Mouse (Mus musculus): ENCODE measurements around the gene Xaf1.
"Not testable (repeated sequence)": the region's sequence is repeated elsewhere in the genome, so short reads cannot be mapped to it uniquely, and the experiment has no call there.

Gene Xaf1

DNA sequence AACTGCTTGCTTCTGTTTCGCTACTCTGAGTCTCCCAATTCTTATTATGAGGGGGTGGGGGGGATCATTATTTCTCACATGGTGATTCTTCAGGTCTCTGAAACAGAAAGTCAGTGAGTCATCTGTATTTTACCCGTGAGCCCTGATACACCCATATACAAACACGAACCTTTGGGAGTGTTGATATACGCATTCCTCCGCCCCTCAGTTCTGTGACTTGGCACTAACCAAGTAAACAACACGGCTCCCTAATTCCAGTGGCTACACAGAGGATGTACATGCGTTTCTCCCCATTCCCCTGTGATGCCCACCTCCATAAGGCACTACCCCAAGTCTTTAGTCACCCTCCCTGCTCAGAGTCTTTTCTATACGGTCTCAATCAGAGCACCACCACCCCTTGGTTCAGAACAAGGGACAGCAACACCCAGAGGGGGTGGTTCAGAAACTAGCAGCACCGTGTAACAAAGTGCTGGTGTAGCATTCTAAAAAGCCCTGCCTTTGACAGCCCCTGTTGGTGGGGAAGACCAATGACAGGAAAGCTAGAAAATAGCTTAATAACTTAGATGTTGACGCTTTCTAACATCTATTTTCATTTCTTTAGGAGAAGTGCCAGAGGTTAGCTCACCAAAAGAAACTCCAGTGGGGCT, 10.0 kb downstream of the Xaf1 start:
- DNase-seq (ENCODE audit: low spot score) = no peak

DNA sequence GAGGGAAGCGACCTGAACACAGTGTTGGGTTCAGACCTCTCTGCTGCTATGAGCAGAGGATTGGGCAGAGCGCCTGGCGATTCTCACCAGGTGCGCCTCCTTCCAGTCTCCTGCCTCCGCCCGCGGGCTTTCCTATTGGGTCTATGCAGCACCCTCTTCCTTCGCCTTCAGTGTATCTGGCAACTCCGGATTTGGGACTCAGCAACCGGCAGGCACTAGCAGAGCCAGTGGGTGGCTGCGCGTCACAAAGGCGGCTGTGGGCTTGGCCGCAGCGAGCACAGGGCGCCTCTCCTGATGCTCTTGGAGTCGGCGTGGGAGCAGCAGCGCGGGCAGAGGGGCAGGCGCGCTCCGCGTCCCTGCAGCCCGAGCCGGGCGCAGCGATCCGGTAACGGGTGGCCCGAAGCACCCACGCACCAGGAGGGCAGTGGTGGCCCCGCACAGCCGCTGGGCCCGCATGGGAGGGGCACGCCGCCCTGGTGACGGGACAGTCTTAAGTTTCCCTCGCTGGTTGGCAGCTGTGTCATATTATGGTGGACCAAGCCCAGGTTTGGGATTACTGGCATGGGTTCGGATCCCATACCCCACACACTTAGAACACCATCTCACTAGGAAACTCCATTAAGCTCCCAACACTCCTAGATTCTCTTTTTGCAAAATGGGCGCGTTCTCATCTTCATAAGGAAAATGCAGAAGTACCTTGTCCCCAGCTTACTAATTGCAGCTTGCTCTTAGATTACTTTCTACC, 12.9 kb downstream of the Xaf1 start, which contains the start of gene Fbxo39:
Gene Fbxo39 (plus strand): TSS at position 294 of the 745 bp plus-strand sequence.
- peak; percentile 16 for DNase-seq (ENCODE audit: low spot score)

DNA sequence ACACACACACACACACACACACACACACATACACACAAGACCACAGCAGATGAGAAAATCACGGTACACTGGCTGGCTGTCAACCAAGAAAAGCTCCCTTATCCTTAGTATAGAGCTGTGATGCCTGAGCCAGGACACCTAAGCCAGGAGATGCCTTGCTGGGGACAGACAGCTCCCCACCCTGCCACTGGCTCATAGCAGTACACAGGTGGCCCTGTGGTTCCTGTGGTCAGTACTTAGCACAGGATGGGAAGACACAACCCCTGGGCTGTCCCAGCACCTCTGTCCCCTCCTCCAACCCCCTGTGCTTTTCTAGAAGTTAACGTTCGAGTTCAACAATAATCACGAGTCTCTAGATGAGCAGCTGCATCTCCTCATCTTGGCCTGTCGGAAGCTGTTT, 16.6 kb downstream of the Xaf1 start:
- no peak for DNase-seq (ENCODE audit: low spot score)

DNA sequence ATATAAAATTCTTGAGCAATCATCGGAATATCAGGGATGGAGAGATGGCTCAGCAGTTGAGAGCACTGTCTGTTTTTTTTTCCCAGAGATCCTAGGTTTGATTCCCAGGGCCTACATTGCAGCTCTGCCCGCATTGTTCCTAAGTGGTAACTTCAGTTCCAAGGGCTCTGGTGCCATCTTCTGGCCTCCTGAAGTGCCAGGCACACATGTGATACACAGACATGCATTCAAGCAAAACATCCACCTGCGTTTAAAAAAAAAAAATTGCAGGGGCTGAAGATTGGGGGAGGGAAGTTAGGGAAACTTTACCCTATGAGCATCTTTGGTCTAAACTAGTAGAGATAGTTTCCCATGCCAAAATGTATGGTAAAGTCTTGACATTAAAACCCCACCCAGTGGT, 23.0 kb downstream of the Xaf1 start:
- DNase-seq (ENCODE audit: low spot score) = no peak

DNA sequence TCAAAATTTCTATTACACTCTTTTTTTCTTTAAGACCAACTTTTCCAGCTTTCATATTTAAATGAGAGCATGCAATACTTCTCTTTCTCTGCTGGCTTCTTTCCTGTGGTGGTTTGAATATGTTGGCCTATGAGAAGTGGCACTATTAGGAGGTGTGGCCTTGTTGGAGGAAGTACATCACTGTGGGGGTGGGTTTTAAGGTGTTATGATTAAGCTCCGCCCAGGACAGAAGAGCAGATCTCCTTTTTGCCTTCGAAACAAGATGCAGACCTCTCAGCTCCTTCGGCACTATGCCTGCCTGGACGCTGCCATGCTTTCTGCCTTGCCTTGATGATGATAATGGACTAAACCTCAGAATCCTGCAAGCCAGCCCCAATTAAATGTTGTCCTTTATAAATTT, 24.3 kb downstream of the Xaf1 start:
- DNase-seq (ENCODE audit: low spot score) = no peak

DNA sequence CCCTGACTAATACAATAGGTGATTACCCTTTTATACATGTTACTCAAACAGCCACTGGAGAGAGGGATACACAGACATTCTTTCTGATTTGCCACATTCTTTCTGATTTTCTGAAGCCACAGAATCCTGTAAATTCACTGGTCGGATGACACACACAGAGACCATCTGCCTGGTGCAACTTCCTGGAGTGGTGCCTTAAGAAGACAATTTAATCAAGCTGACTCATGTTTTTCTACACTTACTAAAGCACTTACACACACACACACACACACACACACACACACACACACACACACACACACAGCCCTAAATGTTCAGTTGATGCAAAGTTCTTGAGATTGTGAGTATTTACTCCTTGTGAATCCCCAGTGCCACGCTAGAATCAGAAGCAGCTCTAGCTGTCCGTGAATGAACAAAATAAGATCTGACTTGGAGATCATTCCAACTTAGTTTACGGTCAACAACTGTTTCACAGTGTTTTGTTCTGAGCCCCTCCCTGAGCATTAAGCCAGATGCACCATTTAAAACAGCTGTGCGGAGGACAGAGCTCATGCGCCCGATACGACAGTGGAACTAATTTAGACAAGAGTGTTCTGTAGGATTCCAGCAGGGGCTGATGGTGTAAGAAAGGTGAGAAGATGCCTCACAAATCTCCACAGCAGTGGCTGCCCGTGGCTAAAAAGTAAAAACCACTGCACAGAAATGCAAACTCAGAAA, 31.7 kb downstream of the Xaf1 start:
- DNase-seq (ENCODE audit: low spot score) = no peak

DNA sequence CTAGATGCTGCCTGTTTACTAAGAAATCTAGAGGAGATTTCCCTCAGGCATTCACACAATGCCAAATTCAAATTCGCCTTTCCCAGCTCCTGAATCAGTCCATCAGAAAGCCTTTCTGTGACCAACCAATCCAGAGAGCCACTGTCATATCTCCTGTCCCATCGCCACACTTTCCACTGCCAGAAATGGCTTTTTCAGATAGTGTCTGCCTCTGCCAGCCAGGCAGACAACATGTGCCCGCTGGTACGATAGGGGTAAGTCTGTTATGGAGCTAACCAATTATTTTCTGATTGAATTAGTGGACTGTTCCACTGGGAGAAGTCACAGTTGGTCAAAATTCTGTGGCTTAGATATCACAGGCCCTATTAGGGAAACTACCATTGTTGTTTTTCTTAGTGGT, 33.2 kb downstream of the Xaf1 start:
- no peak for DNase-seq (ENCODE audit: low spot score)

DNA sequence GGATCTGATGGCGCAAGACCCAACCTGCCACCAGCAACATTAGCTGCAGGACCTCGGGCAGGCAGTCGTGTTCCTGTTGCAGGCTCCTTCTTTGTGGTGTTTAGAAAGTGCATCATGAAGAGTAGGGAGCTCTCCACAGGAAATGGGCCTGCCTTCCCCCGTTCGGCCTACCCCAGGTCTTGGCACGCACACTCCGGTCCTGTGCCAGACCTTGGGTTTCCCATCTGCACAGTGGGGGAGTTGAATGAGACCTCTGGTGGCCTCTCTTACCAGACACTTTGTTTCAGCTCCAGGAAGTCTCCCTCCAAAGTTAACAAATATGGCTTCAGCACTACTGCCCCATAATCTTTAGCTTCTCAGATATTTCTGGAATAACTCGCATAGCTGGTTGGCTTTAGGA, 35.3 kb downstream of the Xaf1 start:
- DNase-seq (ENCODE audit: low spot score) = no peak

DNA sequence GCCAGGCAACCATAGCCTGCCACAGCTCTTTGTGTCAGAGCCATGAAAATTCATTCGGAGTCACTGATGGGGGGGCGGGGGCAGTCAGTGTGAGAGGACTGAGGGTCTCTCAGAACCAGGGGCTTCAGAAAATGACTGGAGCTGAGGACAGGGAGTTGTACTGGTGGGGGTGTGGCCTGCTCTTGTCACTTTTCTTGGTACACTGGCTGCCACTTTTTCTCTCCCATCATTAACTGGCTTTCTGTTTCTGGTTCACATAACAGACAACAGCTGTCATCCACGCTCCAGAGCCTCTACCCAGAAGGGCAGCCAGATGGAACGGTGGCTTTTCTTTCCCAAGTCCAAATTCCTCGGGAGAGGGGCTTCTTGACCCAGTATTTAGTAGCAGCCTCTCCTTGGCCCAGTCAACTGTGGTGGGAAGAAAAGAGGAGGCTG, 37.0 kb downstream of the Xaf1 start:
- DNase-seq (ENCODE audit: low spot score) = peak; percentile 85

DNA sequence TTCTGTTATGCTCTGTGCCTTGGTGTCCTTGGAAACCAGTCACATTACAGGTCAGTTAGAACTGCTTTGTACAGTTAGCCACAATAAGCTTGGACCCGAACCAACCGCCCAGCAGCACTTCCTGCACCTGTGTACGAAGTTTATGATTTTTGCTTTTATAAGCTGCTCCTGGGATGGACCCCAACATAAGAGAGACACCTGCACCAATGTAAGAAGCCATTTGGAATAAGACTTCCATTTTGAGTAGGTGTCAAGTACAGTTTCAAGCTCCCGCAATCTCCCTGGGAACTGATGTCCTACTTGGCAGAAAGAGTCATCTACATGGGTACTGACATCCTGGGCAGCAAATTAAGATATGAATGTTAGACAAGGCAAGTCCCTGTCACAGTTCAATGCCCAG, 38.3 kb downstream of the Xaf1 start:
- DNase-seq (ENCODE audit: low spot score) = no peak

DNA sequence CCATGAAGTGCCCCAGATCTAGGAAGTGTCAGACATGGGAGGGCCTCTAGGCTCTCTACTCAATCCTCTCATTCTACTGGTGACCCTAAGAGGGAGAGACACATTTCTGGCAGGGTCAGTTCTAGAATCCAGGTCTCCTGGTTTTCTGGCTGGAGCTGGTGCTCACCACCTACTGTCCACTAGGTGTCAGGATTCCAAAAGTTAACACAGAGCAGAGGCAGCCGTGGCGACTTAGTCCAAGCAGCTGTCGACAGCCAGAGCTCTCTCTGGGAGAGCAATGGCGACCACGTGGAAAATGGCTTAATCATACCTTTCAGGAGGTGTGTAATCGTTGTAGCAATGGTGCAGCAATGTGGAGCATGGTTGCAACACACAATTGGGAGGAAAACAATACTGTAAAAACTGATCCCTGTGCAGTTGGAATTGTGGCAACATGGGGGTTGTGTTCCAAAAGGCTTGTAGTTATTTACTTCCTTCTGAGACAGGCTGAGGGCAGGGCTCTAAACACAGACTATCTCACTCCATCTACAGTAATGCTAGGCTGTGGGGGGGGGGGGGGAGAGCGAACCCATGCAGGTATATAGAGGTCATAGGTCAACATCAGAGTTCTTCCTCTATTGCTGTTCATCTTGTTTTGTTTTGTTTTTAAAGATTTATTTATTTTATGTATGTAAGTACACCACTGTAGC, 41.3 kb downstream of the Xaf1 start:
- peak; percentile 86 for DNase-seq (ENCODE audit: low spot score)

DNA sequence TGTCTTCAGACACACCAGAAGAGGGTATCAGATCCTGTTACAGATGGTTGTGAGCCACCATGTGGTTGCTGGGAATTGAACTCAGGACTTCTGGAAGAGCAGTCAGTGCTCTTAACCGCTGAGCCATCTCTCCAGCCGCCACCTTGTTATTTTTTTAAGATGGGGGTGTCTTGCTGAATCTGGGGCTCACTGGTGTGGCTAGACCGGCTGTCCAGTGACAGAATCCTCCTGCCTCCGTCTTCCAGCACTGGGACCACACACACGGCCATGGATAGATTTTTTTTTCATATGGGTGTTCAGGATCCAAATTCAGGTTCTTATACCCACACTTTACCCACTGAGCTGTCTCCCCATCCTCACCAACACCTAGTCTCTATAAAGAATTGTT, 41.8 kb downstream of the Xaf1 start:
- not testable (repeated sequence) for DNase-seq (ENCODE audit: low spot score)

DNA sequence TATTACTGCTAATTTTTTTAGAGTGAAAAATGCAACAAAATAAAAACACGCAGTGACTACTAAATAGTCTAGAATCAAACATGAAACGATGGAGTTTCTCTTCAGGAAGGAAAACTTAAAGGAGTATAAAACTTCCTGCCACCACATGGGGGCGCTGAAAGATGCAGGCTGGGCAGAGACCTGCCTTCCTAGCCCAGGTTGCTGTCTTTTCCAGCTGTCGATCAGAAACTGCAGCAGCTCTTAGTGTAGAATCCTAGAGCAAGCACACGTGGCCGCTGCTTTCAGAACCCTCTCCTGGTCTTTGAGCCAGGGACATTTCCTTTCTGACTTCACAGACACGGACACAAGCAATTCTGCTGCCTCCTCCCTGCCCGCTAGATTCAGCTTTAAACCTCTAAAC, 42.5 kb downstream of the Xaf1 start:
- peak; percentile 77 for DNase-seq (ENCODE audit: low spot score)

DNA sequence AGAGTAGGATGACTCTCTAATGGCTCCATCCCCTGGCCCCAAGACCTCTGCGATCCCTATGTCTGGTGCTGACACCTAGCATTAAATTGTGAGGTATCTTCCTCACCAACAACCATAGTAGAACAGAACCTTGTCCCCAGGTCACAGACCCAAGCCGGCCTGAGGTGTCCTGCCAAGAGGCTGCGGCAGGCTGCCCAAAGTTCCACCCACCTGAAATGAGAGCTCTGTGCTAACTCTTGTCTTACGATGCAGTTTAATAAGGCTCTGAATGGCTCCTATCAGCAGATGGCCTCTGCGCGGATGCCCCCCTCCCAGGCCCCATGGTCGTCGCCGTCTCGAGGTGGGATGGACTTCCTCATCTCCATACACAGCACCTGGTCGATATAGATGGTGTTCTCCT, 43.1 kb downstream of the Xaf1 start:
- DNase-seq (ENCODE audit: low spot score) = no peak

DNA sequence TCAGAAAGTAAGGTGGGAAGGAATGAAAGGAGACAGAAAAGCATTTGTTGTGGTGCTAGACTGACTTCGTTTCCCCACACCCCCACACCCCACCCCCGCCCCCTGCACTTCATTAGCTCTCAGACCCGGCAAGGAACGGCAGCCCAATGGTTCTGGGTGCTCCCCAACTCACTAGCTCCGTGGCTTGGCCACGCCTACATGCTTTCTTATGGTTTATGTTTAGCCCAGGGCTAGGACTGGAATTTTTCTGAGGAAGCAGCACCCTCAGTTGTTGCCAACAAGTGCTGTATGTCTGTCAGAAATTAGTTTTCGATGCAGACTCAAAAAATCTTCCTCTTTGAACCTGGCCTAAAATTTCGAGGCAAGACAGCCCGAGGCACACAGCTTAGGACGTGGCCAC, 47.1 kb downstream of the Xaf1 start:
- DNase-seq (ENCODE audit: low spot score) = no peak

DNA sequence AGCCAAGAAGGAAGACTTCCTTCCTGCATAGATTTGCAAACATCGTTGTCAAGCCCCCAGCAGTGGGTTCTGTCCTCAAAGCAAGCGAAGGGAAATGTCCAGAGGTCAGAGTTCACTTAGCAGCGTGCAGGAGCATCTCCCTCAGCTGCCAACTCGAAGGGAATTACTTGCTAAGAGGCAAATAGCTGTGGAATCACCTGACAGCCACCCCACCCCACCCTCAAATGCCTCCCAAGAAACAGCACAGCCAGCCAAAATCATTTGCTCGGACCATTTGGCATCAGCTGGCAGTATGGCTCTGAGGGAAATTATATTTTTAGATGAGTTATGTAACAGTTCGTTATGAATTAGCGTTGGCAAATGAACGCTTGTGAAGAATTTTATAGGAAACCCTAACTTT, 47.6 kb downstream of the Xaf1 start:
- no peak for DNase-seq (ENCODE audit: low spot score)

DNA sequence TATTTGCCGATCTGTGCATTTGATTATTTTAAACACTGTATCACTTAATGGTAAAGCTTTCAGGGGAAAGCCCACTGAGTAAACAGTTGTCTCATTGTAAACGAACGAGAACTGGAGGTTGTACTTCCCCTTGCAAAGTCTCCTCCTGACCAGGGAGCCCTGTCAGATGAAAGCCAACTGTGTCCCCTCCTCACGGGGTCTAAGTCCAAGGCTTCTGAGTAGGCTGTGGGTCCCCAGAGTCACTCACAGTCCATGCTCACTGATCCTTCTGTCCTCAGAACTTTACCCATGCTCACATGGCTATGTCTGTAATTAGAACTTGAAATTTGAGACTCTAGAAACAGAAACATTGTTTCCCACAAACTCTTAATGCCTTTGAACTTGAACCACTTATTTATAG, 48.2 kb downstream of the Xaf1 start:
- DNase-seq (ENCODE audit: low spot score) = no peak

DNA sequence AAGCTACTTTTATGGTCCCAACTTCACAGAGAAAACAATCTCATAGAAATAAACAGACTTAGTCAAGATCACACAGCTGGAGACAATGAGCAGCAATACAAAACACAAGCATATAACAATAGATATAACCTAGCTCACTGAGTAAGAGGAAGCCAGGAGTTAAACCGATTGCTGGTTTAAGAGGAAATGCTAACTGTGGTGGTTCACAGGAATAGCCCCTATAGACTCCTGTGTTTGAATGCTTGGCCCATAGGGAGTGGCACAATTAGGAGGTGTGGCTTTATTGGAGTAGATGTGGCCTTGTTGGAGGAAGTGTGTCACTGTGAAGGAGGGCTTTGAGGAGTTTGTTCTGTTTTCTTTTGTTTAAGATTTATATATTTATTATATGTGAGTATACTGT, 50.8 kb downstream of the Xaf1 start:
- DNase-seq (ENCODE audit: low spot score) = no peak

DNA sequence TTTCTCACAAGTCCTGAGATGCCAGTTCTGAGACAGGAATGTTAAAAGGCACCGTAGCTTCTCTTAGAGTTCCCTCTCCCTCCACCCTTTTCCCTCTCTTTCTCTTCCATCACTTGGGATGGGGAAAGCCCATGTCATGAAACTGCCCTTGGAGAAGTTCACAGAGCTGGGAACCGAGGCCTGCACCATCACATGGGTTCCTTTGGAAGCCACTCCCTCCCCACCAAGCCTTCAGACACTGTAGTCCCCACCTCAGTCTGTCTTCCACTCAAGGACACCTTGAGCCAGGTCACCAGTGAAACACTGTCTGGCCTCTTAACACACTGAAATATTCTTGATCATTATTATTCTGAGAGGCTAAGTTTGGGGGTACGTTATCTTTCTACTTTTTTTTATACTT, 51.8 kb downstream of the Xaf1 start:
- no peak for DNase-seq (ENCODE audit: low spot score)

DNA sequence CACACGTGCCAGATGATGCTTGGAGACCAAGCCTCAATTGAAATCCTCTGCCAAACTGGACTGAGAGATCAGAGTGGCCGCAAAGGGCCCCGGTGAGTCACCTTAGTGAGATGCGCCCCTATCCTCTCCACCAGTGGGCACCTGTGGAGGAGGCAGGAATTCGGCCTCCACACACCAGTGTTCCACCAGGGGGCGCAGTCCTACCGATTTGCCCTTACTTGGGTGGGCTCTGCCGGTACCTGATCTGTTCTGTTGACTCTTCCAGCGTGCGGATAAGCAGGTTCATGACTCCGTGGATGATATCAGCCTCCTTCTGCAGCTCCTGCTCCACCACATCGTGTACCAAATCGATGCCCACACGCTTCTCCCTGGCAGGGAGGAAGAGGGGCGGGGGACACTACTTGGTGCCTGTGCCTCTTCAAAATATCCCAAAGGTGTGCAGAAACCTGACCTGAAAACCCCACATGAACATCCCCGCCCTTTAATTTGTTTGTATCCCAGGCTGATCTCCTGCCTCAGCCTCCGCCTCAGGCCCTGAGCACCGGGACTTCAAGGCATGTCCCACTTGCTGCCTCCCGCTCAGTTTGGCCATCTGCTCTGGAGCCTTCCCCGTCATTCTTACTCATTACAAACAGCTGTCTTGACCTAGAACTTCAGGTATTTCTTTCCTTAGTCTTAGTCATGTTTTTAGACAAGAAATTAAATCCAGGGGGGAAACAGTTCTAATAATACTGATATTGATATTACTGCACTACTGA, 53.7 kb downstream of the Xaf1 start:
- peak; percentile 87 for DNase-seq (ENCODE audit: low spot score)

DNA sequence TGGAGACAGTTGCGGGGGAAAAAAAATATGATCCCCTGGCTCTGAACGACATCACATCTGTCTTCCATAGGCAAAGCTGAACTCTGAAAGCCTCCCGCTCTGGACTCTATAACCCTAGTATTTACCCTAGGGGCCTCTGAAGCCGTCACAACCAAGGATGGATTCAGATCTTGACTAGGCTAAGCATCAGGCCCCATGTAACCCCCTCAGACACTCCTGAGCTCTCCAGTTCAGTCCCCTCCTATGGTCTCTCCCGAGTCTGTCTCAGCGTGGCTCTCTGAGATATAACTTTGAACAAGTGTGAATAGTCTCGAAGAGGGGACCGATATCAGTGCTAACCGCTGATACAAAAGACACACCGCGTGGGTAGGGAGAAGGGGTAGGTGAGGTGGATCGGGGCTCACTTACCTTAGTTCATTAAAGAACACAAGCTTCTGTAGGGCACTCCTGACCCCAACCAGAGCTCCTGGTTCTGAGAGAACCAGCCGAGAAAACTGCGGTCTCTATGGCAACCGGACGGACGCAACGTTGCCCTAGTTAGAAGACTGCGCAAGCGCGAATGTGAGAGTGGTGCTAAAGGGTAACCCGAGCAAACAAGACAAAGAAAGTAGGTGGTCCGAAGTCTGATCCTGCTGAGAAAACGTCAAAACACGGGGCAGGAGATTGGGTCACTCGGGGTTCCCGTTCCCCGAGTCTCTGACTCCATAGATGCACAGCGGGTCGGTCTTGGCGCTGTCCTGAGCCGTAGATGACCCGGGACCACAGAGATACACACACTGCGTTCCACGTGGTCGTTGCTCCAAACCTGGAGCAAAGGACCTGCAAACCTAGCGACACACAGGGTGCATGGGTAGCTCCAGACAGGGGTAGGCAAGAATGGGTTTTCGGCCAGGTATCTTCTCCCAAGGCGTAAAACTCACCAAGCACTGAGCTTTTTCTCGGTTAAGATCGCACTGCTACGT, 60.2 kb downstream of the Xaf1 start:
- DNase-seq (ENCODE audit: low spot score) = peak; percentile 97

All from retina, embryonic 14.5 days (tissue).